Mouse (Mus musculus) left cerebral cortex, adult 2 months (tissue): Measurements from ENCODE around the gene Pde1a. TPM values are rescaled to one million over a fixed set of nuclear protein-coding genes. Genes with fewer than 3 reads are reported as not detected.
A peak's percentile ranks its signal among the peaks of the same experiment; 100 is the strongest.

Experiments
- DNase-seq, 2 experiments: peaks; one replicate each; pipeline ENCODE4 v3.0.0; 2021 to 2022; ENCODE audit warnings: low spot score in 2 of 2, mixed read lengths in 1 of 2; ENCODE audit errors: extremely low spot score in 1 of 2
- H3K27ac ChIP-seq: fragments of 200-600 bp; 2 replicates; pipeline ENCODE4 v1.8.1; 2022
- H3K4me3 ChIP-seq: fragments of 200-600 bp; 2 replicates; pipeline ENCODE4 v1.8.1; 2022
- CTCF ChIP-seq: fragments of 200-600 bp; IDR thresholded peaks from 2 replicates; pipeline ENCODE4 v1.8.1; 2022; ENCODE audit warnings: antibody characterized with exemption, mild to moderate bottlenecking, moderate library complexity
- intact Hi-C: fragments of 180-260 bp; cut with DNase I; formaldehyde crosslinking; loops from one replicate; pipeline ENCODE4 v1.15.1; 2025
- total RNA-seq, 2 experiments: library from RNA; stranded (reverse); gene quantifications; 2 replicates each; pipeline ENCODE4 v1.2.3; 2021

Gene Pde1a
- total RNA-seq, 2 experiments from 2014 or later, result 142 to 145 TPM

GRCm38 (mm10) chr2:79934660-79935059 is 194.6 kb downstream of the Pde1a start:
- no peak for DNase-seq
- Histone ChIP-seq H3K27ac (no peak overlapping the region), H3K4me3 (no peak overlapping the region)
- intact Hi-C loops, result no loop called here
- TF ChIP-seq CTCF, result no peak

GRCm38 (mm10) chr2:79922356-79922755 is 206.9 kb downstream of the Pde1a start:
- intact Hi-C loops, result no loop called here
- H3K4me3 ChIP-seq, result no peak overlapping the region
- DNase-seq, result no peak
- H3K27ac ChIP-seq, result no peak overlapping the region
- TF ChIP-seq CTCF, result peak; percentile 33

GRCm38 (mm10) chr2:79921375-79921774 is 207.9 kb downstream of the Pde1a start:
- TF ChIP-seq CTCF, result no peak
- DNase-seq, result no peak
- intact Hi-C loops, result no loop called here
- Histone ChIP-seq H3K4me3 (no peak overlapping the region), H3K27ac (no peak overlapping the region)

- no peak overlapping the region for H3K4me3 ChIP-seq
- intact Hi-C loops, result no loop called here
- TF ChIP-seq CTCF, result no peak
- H3K27ac ChIP-seq, result no peak overlapping the region
- no peak for DNase-seq
Observed at GRCm38 (mm10) chr2:79920438-79920837, 208.8 kb downstream of the Pde1a start.

- Histone ChIP-seq H3K4me3 (no peak overlapping the region), H3K27ac (no peak overlapping the region)
- DNase-seq, result no peak
- TF ChIP-seq CTCF, result no peak
- intact Hi-C loops, result no loop called here
Observed at GRCm38 (mm10) chr2:79901841-79902510, 227.3 kb downstream of the Pde1a start.

GRCm38 (mm10) chr2:79898522-79898921 is 230.7 kb downstream of the Pde1a start:
- Histone ChIP-seq H3K27ac (no peak overlapping the region), H3K4me3 (no peak overlapping the region)
- no peak for DNase-seq
- no peak for TF ChIP-seq CTCF
- intact Hi-C loops, result no loop called here

- no peak for DNase-seq
- intact Hi-C loops, result no loop called here
Observed at GRCm38 (mm10) chr2:79892829-79893228, 236.4 kb downstream of the Pde1a start.

GRCm38 (mm10) chr2:79891760-79892570 is 237.3 kb downstream of the Pde1a start:
- DNase-seq, result peak; percentile 63 to 67
- intact Hi-C loops, result no loop called here
- H3K4me3 ChIP-seq, result no peak overlapping the region
- no peak overlapping the region for H3K27ac ChIP-seq
- no peak for TF ChIP-seq CTCF

More at GRCm38 (mm10) chr2:79892829-79893228, 236.4 kb downstream of the Pde1a start:
- H3K4me3 ChIP-seq, result no peak overlapping the region
- H3K27ac ChIP-seq, result no peak overlapping the region
- TF ChIP-seq CTCF, result no peak

- Histone ChIP-seq H3K27ac (no peak overlapping the region), H3K4me3 (no peak overlapping the region)
- no peak for TF ChIP-seq CTCF
- intact Hi-C loops, result no loop called here
- DNase-seq, result no peak
Observed at GRCm38 (mm10) chr2:79890726-79891125, 238.5 kb downstream of the Pde1a start.

GRCm38 (mm10) chr2:79883631-79884350 is 245.5 kb downstream of the Pde1a start:
- no peak for TF ChIP-seq CTCF

GRCm38 (mm10) chr2:79883210-79883609 is 246.0 kb downstream of the Pde1a start:
- no peak for DNase-seq
- H3K4me3 ChIP-seq, result no peak overlapping the region
- no peak for TF ChIP-seq CTCF
- intact Hi-C loops, result loop anchor here (5.0 kb wide), 1 partner anchor 244 kb away; the partner anchor contains the start of gene Pde1a
- peak overlapping the region; percentile 45 for H3K27ac ChIP-seq

More at GRCm38 (mm10) chr2:79883631-79884350, 245.5 kb downstream of the Pde1a start:
- intact Hi-C loops, result loop anchor here (5.0 kb wide), 1 partner anchor 244 kb away; the partner anchor contains the start of gene Pde1a
- Histone ChIP-seq H3K4me3 (no peak overlapping the region), H3K27ac (peak overlapping the region; percentile 45)
- DNase-seq, result no peak
